Mouse (Mus musculus): ENCODE measurements around the gene Zswim8. TPM values are rescaled to one million over a fixed set of nuclear protein-coding genes. Genes with fewer than 3 reads are reported as not detected.

Gene Zswim8
- total and polyA plus RNA-seq, 3 experiments = 16.7 to 41.1 (median 31.5) TPM

GRCm38 (mm10) chr14:20672990-20673389 lies 34.4 kb upstream of the Zswim8 start:
- Histone ChIP-seq H3K9me3 (replicated peaks) (no peaks in the 10 kb centered on the region), H3K27me3 (ENCODE audit: insufficient read depth, low read length) (peaks cover 14% of the 10 kb centered on the region), H3K4me1 (ENCODE audit: insufficient read depth, low read depth, low read length) (peaks cover 25% of the 10 kb centered on the region), H3K36me3 (replicated peaks) (peaks cover 31% of the 10 kb centered on the region), H3K4me3 (ENCODE audit: low read depth, low read length) (peak overlapping the region; percentile 9; the same call in 1 of the 2 replicates)
- TF ChIP-seq CTCF (IDR thresholded peaks at IDR 0.05; ENCODE audit: low read depth, low read length) (peak; percentile 49), POLR2AphosphoS5 (IDR thresholded peaks at IDR 0.05; ENCODE audit: insufficient replicate concordance, low read depth, low read length) (no peak)
- DNase-seq (ENCODE audit: low spot score) = no peak
- ATAC-seq (ENCODE audit: extremely low read depth, insufficient number of reproducible peaks, low FRiP score, poor library complexity, severe bottlenecking) = no peak

GRCm38 (mm10) chr14:20673735-20674063 lies 33.7 kb upstream of the Zswim8 start:
- peaks cover 7% of the 10 kb centered on the region for H3K27me3 ChIP-seq (ENCODE audit: insufficient read depth, low read length)
- TF ChIP-seq TAL1 (conservative IDR thresholded peaks at IDR 0.05; ENCODE audit: low read depth, low read length) = no peak
- TF ChIP-seq GATA2 (IDR thresholded peaks at IDR 0.05; ENCODE audit: borderline replicate concordance, low read depth, low read length) = no peak
- TF ChIP-seq CTCF (IDR thresholded peaks at IDR 0.05; ENCODE audit: low read depth, low read length) = no peak
- TF ChIP-seq GATA1 (IDR thresholded peaks at IDR 0.05; ENCODE audit: borderline replicate concordance, low read length) = no peak
- TF ChIP-seq POLR2AphosphoS5 (IDR thresholded peaks at IDR 0.05; ENCODE audit: insufficient replicate concordance, low read depth, low read length) = no peak
- DNase-seq (ENCODE audit: low spot score) (peak; percentile 64), ATAC-seq (ENCODE audit: extremely low read depth, insufficient number of reproducible peaks, low FRiP score, poor library complexity, severe bottlenecking) (peak; percentile 48)
- H3K9me3 ChIP-seq (replicated peaks) = no peaks in the 10 kb centered on the region
- peaks cover 38% of the 10 kb centered on the region for H3K36me3 ChIP-seq (replicated peaks)
- peaks cover 28% of the 10 kb centered on the region for H3K4me1 ChIP-seq (ENCODE audit: insufficient read depth, low read depth, low read length)
- peak overlapping the region; percentile 93 for H3K4me3 ChIP-seq (ENCODE audit: low read depth, low read length)

- H3K36me3 ChIP-seq (replicated peaks) = peaks cover 44% of the 10 kb centered on the region
- DNase-seq (ENCODE audit: low spot score) = peak; percentile 86
- H3K4me1 ChIP-seq (ENCODE audit: insufficient read depth, low read depth, low read length) = peaks cover 28% of the 10 kb centered on the region
- peak within 1 kb of the TSS; percentile 93 for H3K4me3 ChIP-seq (ENCODE audit: low read depth, low read length)
- no peaks in the 10 kb centered on the region for H3K9me3 ChIP-seq (replicated peaks)
- no peak for TF ChIP-seq POLR2AphosphoS5 (IDR thresholded peaks at IDR 0.05; ENCODE audit: insufficient replicate concordance, low read depth, low read length)
- no peak for TF ChIP-seq GATA1 (IDR thresholded peaks at IDR 0.05; ENCODE audit: borderline replicate concordance, low read length)
- TF ChIP-seq TAL1 (conservative IDR thresholded peaks at IDR 0.05; ENCODE audit: low read depth, low read length) = no peak
- TF ChIP-seq GATA2 (IDR thresholded peaks at IDR 0.05; ENCODE audit: borderline replicate concordance, low read depth, low read length) = no peak
- TF ChIP-seq CTCF (IDR thresholded peaks at IDR 0.05; ENCODE audit: low read depth, low read length) = no peak
- H3K27me3 ChIP-seq (ENCODE audit: insufficient read depth, low read length) = peaks cover 1% of the 10 kb centered on the region
- peak; percentile 91 for ATAC-seq (ENCODE audit: extremely low read depth, insufficient number of reproducible peaks, low FRiP score, poor library complexity, severe bottlenecking)
These were observed 33.1 kb upstream of the Zswim8 start, which contains the start of gene Sec24c for GRCm38 (mm10) chr14:20674064-20674833. Gene Sec24c (plus strand): TSS chr14:20674308.

GRCm38 (mm10) chr14:20677906-20678305 lies 29.4 kb upstream of the Zswim8 start:
- Histone ChIP-seq H3K4me3 (ENCODE audit: low read depth, low read length) (no peak overlapping the region), H3K9me3 (replicated peaks) (no peaks in the 10 kb centered on the region), H3K4me1 (ENCODE audit: insufficient read depth, low read depth, low read length) (peaks cover 44% of the 10 kb centered on the region), H3K27me3 (ENCODE audit: insufficient read depth, low read length) (no peaks in the 10 kb centered on the region), H3K36me3 (replicated peaks) (peaks cover 76% of the 10 kb centered on the region)
- ATAC-seq (ENCODE audit: extremely low read depth, insufficient number of reproducible peaks, low FRiP score, poor library complexity, severe bottlenecking) (no peak), DNase-seq (ENCODE audit: low spot score) (no peak)
- no peak for TF ChIP-seq GATA2 (IDR thresholded peaks at IDR 0.05; ENCODE audit: borderline replicate concordance, low read depth, low read length)
- TF ChIP-seq CTCF (IDR thresholded peaks at IDR 0.05; ENCODE audit: low read depth, low read length) = no peak
- TF ChIP-seq TAL1 (conservative IDR thresholded peaks at IDR 0.05; ENCODE audit: low read depth, low read length) = no peak
- no peak for TF ChIP-seq GATA1 (IDR thresholded peaks at IDR 0.05; ENCODE audit: borderline replicate concordance, low read length)
- TF ChIP-seq POLR2AphosphoS5 (IDR thresholded peaks at IDR 0.05; ENCODE audit: insufficient replicate concordance, low read depth, low read length) = no peak

- TF ChIP-seq CTCF (IDR thresholded peaks at IDR 0.05; ENCODE audit: low read depth, low read length) (no peak), TAL1 (conservative IDR thresholded peaks at IDR 0.05; ENCODE audit: low read depth, low read length) (no peak), GATA1 (IDR thresholded peaks at IDR 0.05; ENCODE audit: borderline replicate concordance, low read length) (no peak), POLR2AphosphoS5 (IDR thresholded peaks at IDR 0.05; ENCODE audit: insufficient replicate concordance, low read depth, low read length) (no peak), GATA2 (IDR thresholded peaks at IDR 0.05; ENCODE audit: borderline replicate concordance, low read depth, low read length) (no peak)
- no peaks in the 10 kb centered on the region for H3K27me3 ChIP-seq (ENCODE audit: insufficient read depth, low read length)
- H3K4me1 ChIP-seq (ENCODE audit: insufficient read depth, low read depth, low read length) = peaks cover 24% of the 10 kb centered on the region; the same call in 1 of the 2 replicates
- H3K4me3 ChIP-seq (ENCODE audit: low read depth, low read length) = no peak overlapping the region
- ATAC-seq (ENCODE audit: extremely low read depth, insufficient number of reproducible peaks, low FRiP score, poor library complexity, severe bottlenecking) (no peak), DNase-seq (ENCODE audit: low spot score) (no peak)
- peaks cover 100% of the 10 kb centered on the region for H3K36me3 ChIP-seq (replicated peaks)
- no peaks in the 10 kb centered on the region for H3K9me3 ChIP-seq (replicated peaks)
These were observed 25.6 kb upstream of the Zswim8 start for GRCm38 (mm10) chr14:20681742-20682141.

GRCm38 (mm10) chr14:20682498-20682897 lies 24.9 kb upstream of the Zswim8 start:
- Histone ChIP-seq H3K36me3 (replicated peaks) (peaks cover 100% of the 10 kb centered on the region), H3K27me3 (ENCODE audit: insufficient read depth, low read length) (no peaks in the 10 kb centered on the region), H3K4me3 (ENCODE audit: low read depth, low read length) (no peak overlapping the region), H3K9me3 (replicated peaks) (no peaks in the 10 kb centered on the region), H3K4me1 (ENCODE audit: insufficient read depth, low read depth, low read length) (peaks cover 21% of the 10 kb centered on the region; the same call in 1 of the 2 replicates)
- ATAC-seq (ENCODE audit: extremely low read depth, insufficient number of reproducible peaks, low FRiP score, poor library complexity, severe bottlenecking) = no peak
- TF ChIP-seq GATA2 (IDR thresholded peaks at IDR 0.05; ENCODE audit: borderline replicate concordance, low read depth, low read length) (no peak), TAL1 (conservative IDR thresholded peaks at IDR 0.05; ENCODE audit: low read depth, low read length) (no peak), POLR2AphosphoS5 (IDR thresholded peaks at IDR 0.05; ENCODE audit: insufficient replicate concordance, low read depth, low read length) (no peak), CTCF (IDR thresholded peaks at IDR 0.05; ENCODE audit: low read depth, low read length) (no peak), GATA1 (IDR thresholded peaks at IDR 0.05; ENCODE audit: borderline replicate concordance, low read length) (no peak)
- no peak for DNase-seq (ENCODE audit: low spot score)
